Mouse (Mus musculus): ENCODE measurements around the gene Slc24a4.

- TF ChIP-seq CTCF (IDR thresholded peaks at IDR 0.05) (peak; percentile 57), EP300 (IDR thresholded peaks at IDR 0.05) (no peak)
Measured at GRCm38 (mm10) chr12:102255012-102255411, 126.5 kb downstream of the Slc24a4 start.

All from lung, postnatal 0 days (tissue).